Mouse (Mus musculus): Measurements from ENCODE around the gene Akap2. TPM values are rescaled to one million over a fixed set of nuclear protein-coding genes. Genes with fewer than 3 reads are reported as not detected.
A peak's percentile ranks its signal among the peaks of the same experiment; 100 is the strongest.

Akap2 gene
- polyA plus RNA-seq, 1 experiment from 2014 or later, result 2.2 TPM

DNA sequence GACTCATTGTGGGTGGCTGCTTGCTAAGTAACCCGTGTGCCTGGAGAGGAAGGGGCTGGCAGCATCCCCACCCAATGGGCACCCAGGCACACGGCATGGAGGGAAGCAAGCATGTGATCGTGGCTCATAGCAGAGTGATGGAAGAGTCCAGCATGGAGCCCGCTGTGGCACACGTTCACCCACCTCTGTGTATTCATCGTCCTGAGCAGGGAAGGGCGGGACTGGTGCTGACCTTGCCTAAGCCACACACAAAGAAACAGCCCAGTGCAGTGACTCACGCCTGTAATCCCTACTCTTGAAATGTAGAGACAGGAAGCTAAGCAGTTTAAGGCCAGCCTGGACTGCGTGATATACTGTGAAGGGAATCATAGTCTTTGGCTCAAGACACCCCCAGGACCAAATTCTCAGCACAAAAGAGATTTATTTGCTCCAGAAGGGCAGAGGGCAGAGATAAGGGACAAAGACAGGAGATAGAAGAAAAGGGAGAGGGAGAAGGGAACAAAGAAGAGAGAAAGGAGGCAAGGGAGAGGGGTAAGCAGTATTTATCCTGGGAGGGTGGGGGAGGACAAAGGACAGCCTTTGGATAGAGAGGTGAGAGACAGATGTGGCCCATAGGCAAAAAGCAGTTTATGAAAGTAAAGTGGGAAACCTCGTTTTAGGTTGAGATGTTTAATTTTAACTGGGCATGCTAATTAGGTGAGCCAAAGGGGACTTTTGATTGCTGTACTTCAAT is 81.0 kb downstream of the Akap2 start:
- no peak overlapping the region for H3K9ac ChIP-seq
- H3K4me2 ChIP-seq, result peak overlapping the region; percentile 51
- peaks cover 38% of the 10 kb centered on the region for H3K4me1 ChIP-seq (replicated peaks)
- ATAC-seq (ENCODE audit: insufficient read depth), result peak; percentile 36
- no peak overlapping the region for H3K4me3 ChIP-seq (replicated peaks)
- 14% methylated on average over 10 of the region's 10 CpGs for WGBS (ENCODE audit: insufficient replicate concordance)
- no peaks in the 10 kb centered on the region for H3K36me3 ChIP-seq (replicated peaks)
- no peaks in the 10 kb centered on the region for H3K27me3 ChIP-seq
- peak overlapping the region; percentile 59 for H3K27ac ChIP-seq (replicated peaks)
- no peaks in the 10 kb centered on the region for H3K9me3 ChIP-seq (replicated peaks)

GRCm38 (mm10) chr4:57799297-57799696 is 81.8 kb downstream of the Akap2 start:
- ATAC-seq (ENCODE audit: insufficient read depth), result peak; percentile 53; the same call in 1 of the 2 replicates
- Histone ChIP-seq H3K4me2 (peak overlapping the region; percentile 51), H3K27ac (replicated peaks) (peak overlapping the region; percentile 59; the same call in 1 of the 2 replicates), H3K27me3 (no peaks in the 10 kb centered on the region), H3K4me1 (replicated peaks) (peaks cover 31% of the 10 kb centered on the region), H3K36me3 (replicated peaks) (no peaks in the 10 kb centered on the region), H3K4me3 (replicated peaks) (no peak overlapping the region), H3K9ac (no peak overlapping the region), H3K9me3 (replicated peaks) (no peaks in the 10 kb centered on the region)
- 9% methylated on average over 1 of the region's 1 CpGs for WGBS (ENCODE audit: insufficient replicate concordance)

DNA sequence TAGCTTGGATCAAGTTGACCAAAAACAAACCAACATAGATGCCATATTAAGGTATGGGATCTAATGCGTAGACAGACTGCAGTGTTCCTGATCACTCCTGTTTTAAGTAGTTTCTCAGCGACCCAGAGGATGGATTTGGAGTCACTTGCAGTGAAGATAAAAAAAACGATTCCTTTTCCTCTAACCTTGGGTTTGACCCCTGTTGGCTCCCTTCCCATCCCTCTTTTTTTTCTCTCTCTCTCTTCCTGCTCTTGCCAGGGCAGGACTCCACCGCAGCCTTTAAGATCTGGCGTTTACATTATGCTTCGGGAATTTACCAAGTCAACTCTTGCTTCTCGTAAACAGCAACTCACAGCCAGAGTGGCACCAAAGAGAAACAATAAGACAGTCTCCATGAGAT is 83.8 kb downstream of the Akap2 start:
- ATAC-seq (ENCODE audit: insufficient read depth), result no peak
- Histone ChIP-seq H3K4me3 (replicated peaks) (no peak overlapping the region), H3K27ac (replicated peaks) (no peak overlapping the region), H3K4me2 (no peak overlapping the region), H3K4me1 (replicated peaks) (peaks cover 26% of the 10 kb centered on the region), H3K9ac (no peak overlapping the region), H3K36me3 (replicated peaks) (no peaks in the 10 kb centered on the region), H3K27me3 (no peaks in the 10 kb centered on the region), H3K9me3 (replicated peaks) (no peaks in the 10 kb centered on the region)
- 66% methylated on average over 7 of the region's 7 CpGs for WGBS (ENCODE audit: insufficient replicate concordance)

- Histone ChIP-seq H3K4me2 (no peak overlapping the region), H3K36me3 (replicated peaks) (no peaks in the 10 kb centered on the region), H3K9ac (no peak overlapping the region), H3K27ac (replicated peaks) (no peak overlapping the region), H3K9me3 (replicated peaks) (no peaks in the 10 kb centered on the region), H3K4me1 (replicated peaks) (peaks cover 25% of the 10 kb centered on the region), H3K4me3 (replicated peaks) (no peak overlapping the region), H3K27me3 (no peaks in the 10 kb centered on the region)
- ATAC-seq (ENCODE audit: insufficient read depth), result no peak
- 77% methylated on average over 5 of the region's 5 CpGs for WGBS (ENCODE audit: insufficient replicate concordance)
These were observed 84.5 kb downstream of the Akap2 start for GRCm38 (mm10) chr4:57801986-57802385.

DNA sequence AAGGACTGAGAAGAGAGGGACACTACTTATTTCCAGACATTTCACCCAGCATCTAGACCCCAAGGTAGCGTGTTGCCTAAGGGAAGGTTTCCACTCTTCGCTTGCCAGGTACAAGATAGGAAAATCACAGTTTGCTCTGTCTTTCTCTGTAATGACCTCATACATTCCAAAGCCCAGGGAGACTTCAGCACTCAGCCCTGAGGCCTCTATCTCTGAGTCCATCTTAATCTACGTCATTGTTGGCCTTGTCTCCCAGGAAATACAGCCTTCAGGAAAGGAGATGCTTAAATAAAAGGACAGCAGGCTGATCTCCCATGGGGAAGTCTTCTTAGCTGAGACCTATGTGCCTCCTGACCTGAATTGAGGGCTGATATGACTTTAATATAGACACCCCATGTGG is 85.0 kb downstream of the Akap2 start:
- no peak overlapping the region for H3K4me2 ChIP-seq
- 69% methylated on average over 3 of the region's 3 CpGs for WGBS (ENCODE audit: insufficient replicate concordance)
- no peak for ATAC-seq (ENCODE audit: insufficient read depth)

GRCm38 (mm10) chr4:57804902-57805301 is 87.4 kb downstream of the Akap2 start:
- 72% methylated on average over 6 of the region's 6 CpGs for WGBS (ENCODE audit: insufficient replicate concordance)
- no peak for ATAC-seq (ENCODE audit: insufficient read depth)
- no peak overlapping the region for H3K9ac ChIP-seq
- no peaks in the 10 kb centered on the region for H3K36me3 ChIP-seq (replicated peaks)
- no peak overlapping the region for H3K4me2 ChIP-seq
- H3K27ac ChIP-seq (replicated peaks), result no peak overlapping the region
- no peak overlapping the region for H3K4me3 ChIP-seq (replicated peaks)
- no peaks in the 10 kb centered on the region for H3K27me3 ChIP-seq
- H3K9me3 ChIP-seq (replicated peaks), result no peaks in the 10 kb centered on the region
- H3K4me1 ChIP-seq (replicated peaks), result no peaks in the 10 kb centered on the region; the same call in 1 of the 2 replicates

More for the DNA sequence above, 85.0 kb downstream of the Akap2 start:
- Histone ChIP-seq H3K27ac (replicated peaks) (no peak overlapping the region), H3K4me1 (replicated peaks) (peaks cover 21% of the 10 kb centered on the region), H3K4me3 (replicated peaks) (no peak overlapping the region), H3K9ac (no peak overlapping the region), H3K36me3 (replicated peaks) (no peaks in the 10 kb centered on the region), H3K9me3 (replicated peaks) (no peaks in the 10 kb centered on the region), H3K27me3 (no peaks in the 10 kb centered on the region)

GRCm38 (mm10) chr4:57809449-57809848 is 92.0 kb downstream of the Akap2 start:
- Histone ChIP-seq H3K27me3 (no peaks in the 10 kb centered on the region), H3K9ac (no peak overlapping the region), H3K9me3 (replicated peaks) (no peaks in the 10 kb centered on the region), H3K36me3 (replicated peaks) (no peaks in the 10 kb centered on the region), H3K4me2 (no peak overlapping the region), H3K4me3 (replicated peaks) (no peak overlapping the region), H3K4me1 (replicated peaks) (peaks cover 9% of the 10 kb centered on the region), H3K27ac (replicated peaks) (no peak overlapping the region)
- WGBS (ENCODE audit: insufficient replicate concordance), result 64% methylated on average over 4 of the region's 4 CpGs
- peak; percentile 72 for ATAC-seq (ENCODE audit: insufficient read depth)

DNA sequence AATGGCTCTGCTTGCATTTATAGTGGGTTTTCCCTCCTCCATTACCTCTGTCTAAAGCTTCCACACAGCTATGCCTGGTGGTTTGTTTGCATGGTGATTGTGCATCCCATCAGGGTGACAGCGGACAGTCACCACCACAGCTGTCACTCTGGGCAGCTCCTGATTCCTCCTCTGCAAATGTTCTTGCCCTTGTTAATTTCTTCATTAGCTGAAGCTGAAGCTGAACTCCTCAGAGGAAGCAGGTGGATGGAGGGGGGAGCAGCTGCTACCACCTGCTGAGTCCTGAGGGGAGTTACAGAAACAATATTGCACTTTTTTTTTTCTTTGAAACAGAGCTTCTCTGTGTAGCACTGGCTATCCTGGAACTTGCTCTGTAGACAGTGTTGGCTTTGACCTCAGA is 94.6 kb downstream of the Akap2 start:
- Histone ChIP-seq H3K4me3 (replicated peaks) (no peak overlapping the region), H3K9ac (no peak overlapping the region), H3K4me2 (no peak overlapping the region), H3K27ac (replicated peaks) (peak overlapping the region; percentile 25; the same call in 1 of the 2 replicates), H3K27me3 (no peaks in the 10 kb centered on the region), H3K36me3 (replicated peaks) (no peaks in the 10 kb centered on the region), H3K9me3 (replicated peaks) (no peaks in the 10 kb centered on the region), H3K4me1 (replicated peaks) (peaks cover 9% of the 10 kb centered on the region)
- ATAC-seq (ENCODE audit: insufficient read depth), result no peak
- 65% methylated on average over 1 of the region's 1 CpGs for WGBS (ENCODE audit: insufficient replicate concordance)

DNA sequence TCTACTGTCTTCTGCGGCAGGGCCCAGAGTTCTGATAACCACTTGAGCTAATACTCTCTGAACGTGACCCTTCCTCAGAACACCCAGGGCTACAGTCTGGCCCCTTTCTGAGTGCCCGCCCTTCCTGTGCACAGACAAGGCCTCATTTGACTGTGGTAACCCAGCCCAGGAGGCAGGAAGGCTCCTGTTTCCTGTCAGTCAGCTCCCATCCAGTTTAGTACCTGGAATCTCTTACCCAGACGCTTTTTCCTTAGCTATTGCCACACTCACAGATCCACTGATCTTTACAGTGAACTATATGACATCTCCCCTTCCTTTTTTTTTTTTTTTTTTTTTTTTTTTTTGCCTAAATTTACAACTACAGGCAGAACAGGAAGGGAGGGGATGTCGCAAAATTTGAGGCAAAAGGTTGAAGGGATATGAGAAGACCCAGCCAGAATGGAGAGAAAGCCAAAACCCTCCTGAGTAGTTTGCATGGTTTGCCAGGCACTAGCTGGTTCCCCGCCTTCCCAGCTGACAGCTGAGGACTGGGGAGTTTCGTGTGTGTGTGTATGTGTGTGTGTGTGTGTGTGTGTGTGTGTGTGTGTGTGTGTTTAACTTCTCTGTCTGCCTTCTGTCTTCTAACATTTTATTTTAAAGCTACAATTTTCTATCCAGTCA is 95.6 kb downstream of the Akap2 start:
- peaks cover 9% of the 10 kb centered on the region for H3K4me1 ChIP-seq (replicated peaks)

GRCm38 (mm10) chr4:57813576-57813945 is 96.1 kb downstream of the Akap2 start:
- Histone ChIP-seq H3K9ac (no peak overlapping the region), H3K9me3 (replicated peaks) (no peaks in the 10 kb centered on the region), H3K27me3 (no peaks in the 10 kb centered on the region), H3K36me3 (replicated peaks) (no peaks in the 10 kb centered on the region), H3K4me1 (replicated peaks) (peaks cover 9% of the 10 kb centered on the region), H3K27ac (replicated peaks) (peak overlapping the region; percentile 29; the same call in 1 of the 2 replicates), H3K4me2 (no peak overlapping the region), H3K4me3 (replicated peaks) (no peak overlapping the region)
- no peak for ATAC-seq (ENCODE audit: insufficient read depth)
- WGBS (ENCODE audit: insufficient replicate concordance), result 30% methylated on average over 4 of the region's 4 CpGs

More for the DNA sequence above, 95.6 kb downstream of the Akap2 start:
- Histone ChIP-seq H3K4me2 (peak overlapping the region; percentile 2; the same call in 1 of the 2 replicates), H3K36me3 (replicated peaks) (no peaks in the 10 kb centered on the region), H3K27ac (replicated peaks) (peak overlapping the region; percentile 57), H3K9me3 (replicated peaks) (no peaks in the 10 kb centered on the region), H3K4me3 (replicated peaks) (no peak overlapping the region), H3K9ac (no peak overlapping the region), H3K27me3 (no peaks in the 10 kb centered on the region)
- peak; percentile 78 for ATAC-seq (ENCODE audit: insufficient read depth)
- 16% methylated on average over 7 of the region's 7 CpGs for WGBS (ENCODE audit: insufficient replicate concordance)

DNA sequence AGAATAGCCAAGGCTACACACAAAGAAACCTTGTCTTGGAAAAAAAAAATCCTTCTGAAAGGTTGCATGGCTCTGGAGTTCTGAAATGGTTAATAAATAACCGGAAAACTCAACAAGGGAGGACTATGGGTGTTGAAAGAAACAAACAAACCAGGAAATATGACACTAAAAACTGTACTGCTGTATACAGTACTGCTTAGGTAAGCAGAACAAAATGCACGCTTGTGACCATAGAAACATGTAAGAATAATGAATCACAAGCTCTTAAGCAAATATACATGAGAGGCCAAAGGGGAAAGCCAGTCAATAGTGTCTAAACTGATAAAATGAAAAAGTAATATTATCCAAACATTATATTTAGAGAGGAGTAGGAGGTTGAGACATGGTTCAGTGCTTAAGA is 97.9 kb downstream of the Akap2 start:
- Histone ChIP-seq H3K27me3 (no peaks in the 10 kb centered on the region), H3K4me2 (no peak overlapping the region), H3K27ac (replicated peaks) (no peak overlapping the region), H3K9me3 (replicated peaks) (no peaks in the 10 kb centered on the region), H3K36me3 (replicated peaks) (no peaks in the 10 kb centered on the region), H3K4me1 (replicated peaks) (peaks cover 9% of the 10 kb centered on the region), H3K9ac (no peak overlapping the region), H3K4me3 (replicated peaks) (no peak overlapping the region)
- no peak for ATAC-seq (ENCODE audit: insufficient read depth)
- WGBS (ENCODE audit: insufficient replicate concordance), result 65% methylated on average over 2 of the region's 2 CpGs
